9 mouse cellular contexts compared by ENCODE assay signal in the genomic region with DNA sequence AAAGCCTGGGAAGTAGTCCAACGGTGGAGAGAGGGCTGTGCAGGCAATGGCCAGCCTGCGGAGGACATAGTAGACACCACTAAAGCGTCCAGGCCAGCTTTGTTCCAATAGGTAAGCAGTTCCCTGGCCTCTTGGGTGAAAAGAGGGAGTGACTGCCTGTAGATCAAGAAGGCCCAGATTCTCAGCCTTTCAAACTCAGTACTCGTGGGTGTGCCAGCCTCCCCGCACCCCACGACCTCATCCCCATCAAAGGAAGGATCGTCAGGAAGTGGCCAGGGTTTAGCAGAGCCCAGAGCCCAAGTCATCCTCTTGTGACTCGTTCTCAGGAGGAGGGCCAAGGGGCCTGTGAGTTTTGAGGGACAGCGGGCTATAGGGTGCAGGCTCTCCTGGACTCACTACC. TPM values are rescaled to one million over a fixed set of nuclear protein-coding genes. Genes with fewer than 3 reads are reported as not detected.
DNase-seq lines count a peak whose midpoint lies in the region; ATAC-seq lines count a peak whose summit lies in the region.
"Had no signal": no experiment of that assay in that cellular context is flagged by ENCODE, and none has a peak within 500 bp of the region (broad histone marks: within the 10 kb centered on the region; RNA-seq: fewer than 3 reads in every experiment).

No protein-coding gene starts in this region.

- H3K4me2 ChIP-seq in kidney, embryonic 16.5 days (replicated peaks; ENCODE audit: low read depth, low read length), result peak overlapping the region; percentile 67
- H3K4me2 ChIP-seq in embryonic facial prominence, embryonic 11.5 days (ENCODE audit: low read depth, low read length), result peak overlapping the region; percentile 76
- H3K4me2 ChIP-seq in hindbrain, embryonic 13.5 days, result peak overlapping the region; percentile 84
- H3K4me2 ChIP-seq in midbrain, embryonic 16.5 days (ENCODE audit: low read length), result peak overlapping the region; percentile 71

- WGBS in kidney, embryonic 16.5 days, result 57% methylated on average over 9 of the region's 9 CpGs
- 68% methylated on average over 9 of the region's 9 CpGs for WGBS in embryonic facial prominence, embryonic 11.5 days
- WGBS in hindbrain, embryonic 13.5 days, result 77% methylated on average over 9 of the region's 9 CpGs
- 67% methylated on average over 9 of the region's 9 CpGs for WGBS in midbrain, embryonic 16.5 days

- no peak for ATAC-seq in kidney, embryonic 16.5 days (ENCODE audit: low FRiP score, low TSS enrichment)
- ATAC-seq in embryonic facial prominence, embryonic 11.5 days (replicated peaks; ENCODE audit: insufficient number of reproducible peaks, low FRiP score, low TSS enrichment, low read depth), result no peak
- ATAC-seq in hindbrain, embryonic 13.5 days (ENCODE audit: low FRiP score), result no peak
- ATAC-seq in midbrain, embryonic 16.5 days, result no peak
- no peak for ATAC-seq in CD4-positive, CD25-positive, alpha-beta regulatory T cell, adult 4 months

- no peaks in the 10 kb centered on the region for H3K9me3 ChIP-seq in kidney, embryonic 16.5 days (ENCODE audit: low read length)
- no peaks in the 10 kb centered on the region for H3K9me3 ChIP-seq in embryonic facial prominence, embryonic 11.5 days (replicated peaks; ENCODE audit: control insufficient read depth, low read length)
- H3K9me3 ChIP-seq in hindbrain, embryonic 13.5 days, result no peaks in the 10 kb centered on the region
- H3K9me3 ChIP-seq in midbrain, embryonic 16.5 days (replicated peaks; ENCODE audit: control insufficient read depth, low read length, poor library complexity, severe bottlenecking), result no peaks in the 10 kb centered on the region
- H3K9me3 ChIP-seq: liver, embryonic 13.5 days had no signal

- H3K9ac ChIP-seq in kidney, embryonic 16.5 days (replicated peaks; ENCODE audit: low read length), result peak overlapping the region; percentile 94
- H3K9ac ChIP-seq in embryonic facial prominence, embryonic 11.5 days (replicated peaks; ENCODE audit: low read length), result peak overlapping the region; percentile 97; the same call in 1 of the 2 replicates
- H3K9ac ChIP-seq in hindbrain, embryonic 13.5 days, result peak overlapping the region; percentile 97
- H3K9ac ChIP-seq in midbrain, embryonic 16.5 days (ENCODE audit: low read depth, low read length), result peak overlapping the region; percentile 93

- peak overlapping the region; percentile 96 for H3K4me3 ChIP-seq in kidney, embryonic 16.5 days (ENCODE audit: low read length)
- H3K4me3 ChIP-seq in embryonic facial prominence, embryonic 11.5 days (ENCODE audit: low read depth, low read length), result peak overlapping the region; percentile 97
- H3K4me3 ChIP-seq in hindbrain, embryonic 13.5 days, result peak overlapping the region; percentile 94
- H3K4me3 ChIP-seq in midbrain, embryonic 16.5 days (ENCODE audit: low read depth, low read length), result peak overlapping the region; percentile 97

- H3K4me1 ChIP-seq in kidney, embryonic 16.5 days (ENCODE audit: insufficient read depth, low read length), result peaks cover 19% of the 10 kb centered on the region
- peaks cover 2% of the 10 kb centered on the region; the same call in 1 of the 2 replicates for H3K4me1 ChIP-seq in embryonic facial prominence, embryonic 11.5 days (ENCODE audit: control insufficient read depth, insufficient read depth, low read length)
- H3K4me1 ChIP-seq in hindbrain, embryonic 13.5 days (replicated peaks), result peaks cover 20% of the 10 kb centered on the region
- H3K4me1 ChIP-seq in midbrain, embryonic 16.5 days (ENCODE audit: control insufficient read depth, insufficient read depth, low read length), result peaks cover 17% of the 10 kb centered on the region

- peaks cover 14% of the 10 kb centered on the region for H3K36me3 ChIP-seq in kidney, embryonic 16.5 days (ENCODE audit: insufficient read depth, low read length)
- peaks cover 4% of the 10 kb centered on the region for H3K36me3 ChIP-seq in embryonic facial prominence, embryonic 11.5 days (replicated peaks; ENCODE audit: control insufficient read depth, insufficient read depth, low read depth, low read length)
- peaks cover 25% of the 10 kb centered on the region for H3K36me3 ChIP-seq in hindbrain, embryonic 13.5 days
- H3K36me3 ChIP-seq in midbrain, embryonic 16.5 days (ENCODE audit: control insufficient read depth, insufficient read depth, low read length), result no peaks in the 10 kb centered on the region; the same call in 1 of the 2 replicates
- H3K36me3 ChIP-seq: liver, embryonic 13.5 days had no signal

- no peaks in the 10 kb centered on the region for H3K27me3 ChIP-seq in kidney, embryonic 16.5 days (ENCODE audit: insufficient read depth, low read length)
- no peaks in the 10 kb centered on the region for H3K27me3 ChIP-seq in embryonic facial prominence, embryonic 11.5 days (ENCODE audit: control insufficient read depth, insufficient read depth, low read length)
- no peaks in the 10 kb centered on the region for H3K27me3 ChIP-seq in hindbrain, embryonic 13.5 days
- H3K27me3 ChIP-seq in midbrain, embryonic 16.5 days (ENCODE audit: control insufficient read depth, insufficient read depth, low read depth, low read length), result no peaks in the 10 kb centered on the region

- H3K27ac ChIP-seq in kidney, embryonic 16.5 days (ENCODE audit: low read length), result no peak overlapping the region
- no peak overlapping the region for H3K27ac ChIP-seq in embryonic facial prominence, embryonic 11.5 days (replicated peaks; ENCODE audit: low read depth, low read length)
- peak overlapping the region; percentile 96; the same call in 1 of the 2 replicates for H3K27ac ChIP-seq in hindbrain, embryonic 13.5 days
- peak overlapping the region; percentile 93; the same call in 1 of the 2 replicates for H3K27ac ChIP-seq in midbrain, embryonic 16.5 days (ENCODE audit: low read length)
- H3K27ac ChIP-seq: liver, embryonic 13.5 days had no signal

- no peak for DNase-seq in kidney, adult 18-20 months
- no peak for DNase-seq in embryonic facial prominence, embryonic 11.5 days (ENCODE audit: low spot score)
- DNase-seq in urinary bladder, postnatal 25 days (ENCODE audit: low spot score), result no peak
- DNase-seq in cerebellum, adult 9-11 months, result no peak
- DNase-seq: liver, embryonic 13.5 days had no signal

RNA-seq across cellular contexts. Expression of a gene that starts 1.1 kb away (rescaled TPM):
- 12.6 and 13.3 TPM in 2 replicates for polyA plus RNA-seq in kidney, embryonic 16.5 days (2015; fragmentation: Nextera tagmentation; extraction: Ambion mirVana)
- 62.8 and 92.5 TPM in 2 replicates for polyA plus RNA-seq in embryonic facial prominence, embryonic 11.5 days (2014; fragmentation: Nextera tagmentation; extraction: Ambion mirVana)
- 18.4 and 20.2 TPM in 2 replicates for polyA plus RNA-seq in hindbrain, embryonic 13.5 days (2015; fragmentation: Nextera tagmentation; extraction: Ambion mirVana)
- polyA plus RNA-seq in midbrain, embryonic 16.5 days (2015; fragmentation: Nextera tagmentation; extraction: Ambion mirVana), result 13.5 and 14.4 TPM in 2 replicates
- not detected for polyA plus RNA-seq in CD4-positive, CD25-positive, alpha-beta regulatory T cell, adult 4 months (2017; shearing (Covaris generic))

Comparison
In these comparisons a context has a peak if more than half of its experiments do, and no peak if none do; other contexts are left out.
1. H3K27ac ChIP-seq: peak in hindbrain, embryonic 13.5 days (single experiment) and midbrain, embryonic 16.5 days (single experiment); none in kidney, embryonic 16.5 days (single experiment) and embryonic facial prominence, embryonic 11.5 days (single experiment).
2. RNA of a gene that starts 1.1 kb away (polyA plus RNA-seq): 62.8 to 92.5 TPM in embryonic facial prominence, embryonic 11.5 days, 18.4 to 20.2 TPM in hindbrain, embryonic 13.5 days, 13.5 to 14.4 TPM in midbrain, embryonic 16.5 days and 12.6 to 13.3 TPM in kidney, embryonic 16.5 days; not detected in CD4-positive, CD25-positive, alpha-beta regulatory T cell, adult 4 months; every median in the first group is over 10 times any median in the second.
3. Peak in every context shown above with its lines, with median percentiles within 50 percentile points of each other: H3K4me2 ChIP-seq, H3K4me3 ChIP-seq and H3K9ac ChIP-seq.